Mouse (Mus musculus): ENCODE measurements around the gene Zscan10.

DNA sequence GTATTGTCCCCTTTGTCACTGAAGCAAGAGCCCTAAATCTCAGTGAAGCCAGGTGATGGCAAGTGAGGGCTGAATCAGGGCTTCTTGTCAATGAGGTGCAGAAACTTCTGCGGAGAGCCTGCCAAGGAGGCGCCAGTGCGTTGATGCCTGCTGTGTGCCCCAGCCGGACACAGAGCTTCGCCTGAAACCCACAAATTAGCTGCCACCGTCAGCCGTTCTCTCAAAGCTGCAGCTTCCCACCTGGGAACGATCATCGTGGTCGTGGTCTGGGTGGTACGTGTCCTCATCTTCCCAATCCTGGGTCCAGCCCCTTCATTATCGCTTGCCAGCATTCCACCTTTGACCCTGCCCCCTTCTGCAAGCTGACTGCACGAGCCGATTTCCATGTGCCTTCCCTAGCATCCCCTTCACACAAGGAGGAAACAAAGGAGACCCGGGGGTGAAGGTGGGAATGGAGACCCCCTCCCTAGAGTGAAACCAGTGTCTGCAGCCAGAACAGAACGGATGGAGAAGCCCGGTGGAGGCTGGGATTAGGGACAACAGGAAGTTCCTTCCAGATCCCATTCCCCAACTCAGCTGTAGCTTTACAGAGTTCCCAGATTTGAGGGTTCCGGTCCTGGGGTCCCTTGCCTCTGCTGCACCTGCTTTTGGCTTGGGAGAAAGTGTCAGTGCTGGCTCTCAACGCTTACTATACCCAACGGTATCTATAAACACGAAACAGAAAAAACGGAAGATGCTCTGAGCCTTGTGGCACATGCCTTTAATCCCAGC, 14.8 kb upstream of the Zscan10 start:
- TF ChIP-seq CTCF (IDR thresholded peaks at IDR 0.05; ENCODE audit: low read depth) (no peak), EP300 (IDR thresholded peaks at IDR 0.05; ENCODE audit: low read depth) (no peak)

All from liver, postnatal 0 days (tissue).